Mouse (Mus musculus) ES-E14 (cell line): ENCODE measurements around the gene Mapk13.

Experiments
- CHD2 ChIP-seq: IDR thresholded peaks from 2 replicates; pipeline ENCODE4 v1.6.1; 2014; ENCODE audit warnings: mild to moderate bottlenecking, low read depth, low read length, inconsistent platforms
- HCFC1 ChIP-seq: IDR thresholded peaks from 2 replicates; pipeline ENCODE4 v1.6.1; 2012; ENCODE audit warnings: low read length, inconsistent platforms, borderline replicate concordance; ENCODE audit not compliant: insufficient read depth
- MAFK ChIP-seq: IDR thresholded peaks from 2 replicates; pipeline ENCODE4 v1.6.1; 2014; ENCODE audit warnings: mild to moderate bottlenecking, low read depth, low read length, inconsistent platforms; ENCODE audit not compliant: insufficient read depth
- ZC3H11A ChIP-seq: IDR thresholded peaks from 2 replicates; pipeline ENCODE4 v1.6.1; 2012; ENCODE audit warnings: low read depth, mild to moderate bottlenecking, inconsistent platforms, low read length, borderline replicate concordance
- ZNF384 ChIP-seq: IDR thresholded peaks from 2 replicates; pipeline ENCODE4 v1.6.1; 2012; ENCODE audit warnings: low read depth, low read length, inconsistent platforms

- TF ChIP-seq ZNF384 (no peak), ZC3H11A (no peak), HCFC1 (no peak), MAFK (no peak), CHD2 (no peak)
These were observed at the start of gene Mapk13 for GRCm38 (mm10) chr17:28769121-28769874.
